12 mouse cellular contexts compared by ENCODE assay signal in the genomic region with DNA sequence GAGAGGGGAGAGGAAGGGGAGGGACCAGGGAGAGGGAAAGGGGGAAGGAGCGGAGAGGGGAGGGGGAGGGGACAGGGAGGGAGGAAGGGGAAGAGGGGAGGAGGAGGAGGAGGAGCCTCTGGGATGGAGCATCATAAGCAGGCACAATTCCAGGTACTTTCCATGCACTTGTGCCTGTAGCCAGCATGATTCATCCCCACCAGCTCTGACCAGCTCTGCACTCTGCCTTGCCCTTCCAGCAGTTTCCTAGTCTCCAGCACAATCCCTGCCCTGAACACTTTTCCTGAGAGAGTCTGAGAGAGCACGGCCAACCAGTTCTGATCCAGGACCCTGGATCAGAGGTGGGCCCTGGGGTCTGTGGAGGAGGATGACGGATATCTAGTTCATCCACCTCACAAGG. TPM values are rescaled to one million over a fixed set of nuclear protein-coding genes. Genes with fewer than 3 reads are reported as not detected.
A peak's percentile ranks its signal among the peaks of the same experiment; 100 is the strongest.
DNase-seq lines count a peak whose midpoint lies in the region; ATAC-seq and TF ChIP-seq lines count a peak whose summit lies in the region.
"Had no signal": no experiment of that assay in that cellular context is flagged by ENCODE, and none has a peak within 500 bp of the region (broad histone marks: within the 10 kb centered on the region; RNA-seq: fewer than 3 reads in every experiment).

No protein-coding gene starts in this region.

- no peak overlapping the region for H3K4me3 ChIP-seq in forebrain, embryonic 10.5 days
- no peak overlapping the region for H3K4me3 ChIP-seq in forebrain, embryonic 12.5 days (replicated peaks)
- no peak overlapping the region for H3K4me3 ChIP-seq in embryonic fibroblast, embryonic 13.5 days (ENCODE audit: insufficient read depth, low read length)
- no peak overlapping the region for H3K4me3 ChIP-seq in midbrain, postnatal 0 days (ENCODE audit: low read depth, low read length)
- H3K4me3 ChIP-seq: neural tube, embryonic 12.5 days had no signal

- no peak for TF ChIP-seq POLR2A in embryonic fibroblast, embryonic 13.5 days (IDR thresholded peaks at IDR 0.05; ENCODE audit: low read depth, low read length)

- H3K4me2 ChIP-seq in forebrain, embryonic 12.5 days, result no peak overlapping the region
- H3K4me2 ChIP-seq in midbrain, postnatal 0 days (ENCODE audit: low read depth, low read length, poor library complexity, severe bottlenecking), result no peak overlapping the region
- H3K4me2 ChIP-seq: neural tube, embryonic 12.5 days had no signal

- H3K27me3 ChIP-seq in forebrain, embryonic 10.5 days (ENCODE audit: poor library complexity, severe bottlenecking), result peaks cover 22% of the 10 kb centered on the region; the same call in 1 of the 2 replicates
- no peaks in the 10 kb centered on the region for H3K27me3 ChIP-seq in forebrain, embryonic 12.5 days
- H3K27me3 ChIP-seq in midbrain, postnatal 0 days (ENCODE audit: insufficient read depth, low read length), result no peaks in the 10 kb centered on the region
- H3K27me3 ChIP-seq: neural tube, embryonic 12.5 days had no signal

- H3K4me1 ChIP-seq in forebrain, embryonic 10.5 days, result peaks cover 70% of the 10 kb centered on the region
- peaks cover 56% of the 10 kb centered on the region for H3K4me1 ChIP-seq in forebrain, embryonic 12.5 days
- H3K4me1 ChIP-seq in embryonic fibroblast, embryonic 13.5 days (ENCODE audit: control insufficient read depth, insufficient read depth, low read length), result no peaks in the 10 kb centered on the region
- peaks cover 11% of the 10 kb centered on the region for H3K4me1 ChIP-seq in midbrain, postnatal 0 days (ENCODE audit: insufficient read depth, low read length)

- no peak overlapping the region for H3K9ac ChIP-seq in forebrain, embryonic 12.5 days
- no peak overlapping the region for H3K9ac ChIP-seq in midbrain, postnatal 0 days (replicated peaks; ENCODE audit: low read length, poor library complexity, severe bottlenecking)
- H3K9ac ChIP-seq: neural tube, embryonic 12.5 days had no signal

- peak overlapping the region; percentile 6; the same call in 1 of the 2 replicates for H3K27ac ChIP-seq in forebrain, embryonic 10.5 days
- no peak overlapping the region for H3K27ac ChIP-seq in forebrain, embryonic 12.5 days
- H3K27ac ChIP-seq in embryonic fibroblast, embryonic 13.5 days (ENCODE audit: insufficient read depth, low read length), result peak overlapping the region; percentile 53
- H3K27ac ChIP-seq in midbrain, postnatal 0 days (ENCODE audit: low read depth, low read length), result no peak overlapping the region
- H3K27ac ChIP-seq: hindbrain, postnatal 0 days; macrophage; neural tube, embryonic 12.5 days had no signal

- DNase-seq in forebrain, embryonic 10.5 days (ENCODE audit: extremely low spot score, low spot score), result no peak
- peak; percentile 98 for DNase-seq in 3T3-L1 (ENCODE audit: low read depth, low spot score)
- DNase-seq in kidney, adult 9 months, result peak; percentile 55
- no peak for DNase-seq in thymus, postnatal 0 days (ENCODE audit: low spot score)
- DNase-seq in midbrain, postnatal 0 days (ENCODE audit: low spot score), result no peak
- DNase-seq: cerebellum, adult 9-11 months had no signal

- H3K9me3 ChIP-seq in forebrain, embryonic 10.5 days, result no peaks in the 10 kb centered on the region
- no peaks in the 10 kb centered on the region for H3K9me3 ChIP-seq in forebrain, embryonic 12.5 days
- no peaks in the 10 kb centered on the region for H3K9me3 ChIP-seq in midbrain, postnatal 0 days (ENCODE audit: low read length)
- H3K9me3 ChIP-seq: neural tube, embryonic 12.5 days had no signal

- WGBS in forebrain, embryonic 10.5 days, result 59% methylated on average over 3 of the region's 3 CpGs
- WGBS in forebrain, embryonic 12.5 days, result 66% methylated on average over 3 of the region's 3 CpGs
- 51% methylated on average over 3 of the region's 3 CpGs for WGBS in midbrain, postnatal 0 days

- no peaks in the 10 kb centered on the region for H3K36me3 ChIP-seq in forebrain, embryonic 10.5 days (replicated peaks)
- no peaks in the 10 kb centered on the region for H3K36me3 ChIP-seq in forebrain, embryonic 12.5 days (replicated peaks)
- no peaks in the 10 kb centered on the region for H3K36me3 ChIP-seq in midbrain, postnatal 0 days (ENCODE audit: insufficient read depth, low read length)
- H3K36me3 ChIP-seq: neural tube, embryonic 12.5 days had no signal

- no peak for ATAC-seq in forebrain, embryonic 12.5 days (ENCODE audit: low FRiP score)
- no peak for ATAC-seq in frontal cortex, adult (ENCODE audit: low TSS enrichment)
- ATAC-seq in midbrain, postnatal 0 days (ENCODE audit: low FRiP score), result no peak
- ATAC-seq: hindbrain, postnatal 0 days had no signal

- TF ChIP-seq CTCF in embryonic fibroblast, embryonic 13.5 days (IDR thresholded peaks at IDR 0.05; ENCODE audit: borderline replicate concordance, insufficient read depth, low read length), result no peak
- TF ChIP-seq CTCF in midbrain, postnatal 0 days (IDR thresholded peaks at IDR 0.05), result no peak

RNA-seq across cellular contexts. Expression of a gene that starts 52.4 kb away (rescaled TPM):
- polyA plus RNA-seq in forebrain, embryonic 10.5 days (2016; fragmentation: Nextera tagmentation; extraction: Ambion mirVana), result not detected in 2 replicates
- polyA plus RNA-seq in forebrain, embryonic 12.5 days (2016; fragmentation: Nextera tagmentation; extraction: Ambion mirVana), result 0.20 TPM in 1 of 2 replicates, not detected in the other
- not detected in 2 replicates for polyA plus RNA-seq in embryonic fibroblast, embryonic 13.5 days (2011; ENCODE audit: insufficient read length, low read depth, missing spikeins)
- not detected in 2 replicates for polyA plus RNA-seq in thymus, postnatal 0 days (2015; fragmentation: Nextera tagmentation; extraction: Ambion mirVana)
- 0.38 TPM in 1 of 2 replicates, not detected in the other for total RNA-seq in midbrain, postnatal 0 days (2014; rRNA removed)
- 0.07 TPM in 1 of 2 replicates, not detected in the other for polyA plus RNA-seq in midbrain, postnatal 0 days (2015; fragmentation: Nextera tagmentation; extraction: Ambion mirVana)
- polyA plus RNA-seq: hindbrain, postnatal 0 days; macrophage; neural tube, embryonic 12.5 days had no signal

Comparison
In these comparisons a context has a peak if more than half of its experiments do, and no peak if none do; other contexts are left out.
1. H3K27ac ChIP-seq: peak in forebrain, embryonic 10.5 days (single experiment) and embryonic fibroblast, embryonic 13.5 days (single experiment); none in forebrain, embryonic 12.5 days (single experiment) and midbrain, postnatal 0 days (single experiment).
2. DNase-seq: peak in 3T3-L1 (single experiment) and kidney, adult 9 months (single experiment); none in forebrain, embryonic 10.5 days (single experiment), thymus, postnatal 0 days (single experiment) and midbrain, postnatal 0 days (single experiment).